Mouse (Mus musculus) cerebral cortex, adult 2 months (tissue): ENCODE data around the gene Dnajc27.

ENCODE experiments used
- WGBS: fragments of 180-500 bp; shearing (Covaris S2); methylation state at CpG from one replicate; pipeline ENCODE4 v1.1.7; 2018; 5-methylcytosine and 5-hydroxymethylcytosine counted together

Gene Dnajc27

GRCm38 (mm10) chr12:4082132-4083001 is at the start of gene Dnajc27:
TSS of gene Dnajc27 (plus strand) at chr12:4082583.
- WGBS: 4% methylated on average over 59 of the region's 59 CpGs

DNA sequence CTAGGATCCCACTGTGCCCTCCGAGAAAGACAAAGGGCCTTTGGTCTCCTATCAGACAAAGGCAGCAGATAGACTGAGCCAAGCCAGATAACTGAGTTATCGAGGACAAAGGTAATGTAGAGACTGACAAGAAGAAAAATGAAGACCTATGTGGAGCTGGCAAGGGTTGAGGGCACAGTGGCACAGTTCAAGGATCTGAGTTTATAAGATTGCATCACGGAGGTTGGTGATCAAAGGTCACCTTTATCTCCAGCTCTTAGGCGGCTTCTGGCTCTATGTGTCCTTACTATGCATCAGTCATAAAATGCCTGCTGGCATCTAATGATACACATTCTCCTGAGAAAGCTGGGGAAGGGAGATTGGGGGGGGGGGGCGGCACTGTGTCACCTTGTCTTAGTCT is 46.2 kb upstream of the Dnajc27 start:
- WGBS: 89% methylated on average over 5 of the region's 5 CpGs

DNA sequence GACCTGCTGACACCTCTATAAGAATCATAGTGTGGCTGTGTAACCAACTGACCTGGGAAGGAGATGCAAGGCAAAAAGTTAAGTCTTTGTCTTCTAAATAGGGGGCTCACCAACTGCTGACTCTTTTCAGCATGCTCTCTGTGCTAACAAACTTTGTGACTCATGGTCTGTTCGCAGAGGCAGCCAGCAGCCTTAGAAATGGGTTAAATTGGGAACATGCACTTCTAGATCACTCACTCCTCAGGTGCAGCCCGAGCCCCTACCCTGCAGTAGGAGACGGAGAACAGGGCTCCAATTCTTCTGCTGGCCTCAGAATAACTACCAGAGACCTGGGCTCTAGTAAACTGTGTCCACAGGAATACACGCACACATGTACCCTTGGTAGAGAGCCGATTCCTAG is 44.9 kb upstream of the Dnajc27 start:
- 12% methylated on average over 5 of the region's 5 CpGs for WGBS

- WGBS: under 1% methylated on average over 67 of the region's 78 CpGs
Measured at GRCm38 (mm10) chr12:4038061-4039041, 44.0 kb upstream of the Dnajc27 start, which contains the start of gene Efr3b. TSS of gene Efr3b (minus strand) at chr12:4038915.

DNA sequence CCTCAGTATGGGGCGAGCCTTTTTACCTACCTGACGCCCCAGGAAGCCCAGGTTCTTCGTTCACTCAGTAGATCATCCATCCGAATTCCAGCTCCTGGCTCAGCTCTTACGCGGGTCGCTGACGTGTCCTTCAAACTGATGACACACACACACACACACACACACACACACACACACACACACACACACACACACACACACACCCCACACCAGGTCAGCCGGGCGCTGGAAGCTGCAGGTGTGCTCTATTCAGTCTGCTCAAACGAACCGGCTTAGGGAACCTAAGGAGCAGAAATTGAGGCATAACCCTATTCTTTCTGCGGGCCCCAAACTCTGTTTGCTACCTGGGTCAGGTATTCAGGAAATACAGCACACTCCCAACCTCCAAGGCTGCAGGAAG is 43.3 kb upstream of the Dnajc27 start:
- WGBS: 4% methylated on average over 13 of the region's 13 CpGs

DNA sequence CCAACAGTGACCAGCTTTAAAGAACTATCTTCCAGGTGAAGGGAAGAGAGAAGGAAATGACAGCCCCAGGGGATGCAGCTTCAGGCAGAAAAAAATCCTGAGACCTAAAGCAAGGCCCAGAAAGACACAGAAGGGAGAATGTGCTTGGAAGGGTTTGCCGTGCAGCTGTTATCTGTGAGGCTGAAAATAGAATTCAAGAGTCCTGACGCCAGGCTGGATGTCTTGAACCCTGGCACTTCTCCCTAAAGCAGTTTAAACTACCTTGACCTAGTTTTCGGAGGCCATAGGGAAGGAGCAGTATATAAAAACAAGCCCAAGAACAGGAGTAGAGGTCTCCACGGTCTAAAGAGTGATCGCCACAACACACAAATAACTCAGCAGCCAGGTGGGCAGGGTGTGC is 40.0 kb upstream of the Dnajc27 start:
- WGBS: 72% methylated on average over 5 of the region's 5 CpGs

GRCm38 (mm10) chr12:4045992-4046391 is 36.4 kb upstream of the Dnajc27 start:
- WGBS: 84% methylated on average over 1 of the region's 1 CpGs

GRCm38 (mm10) chr12:4048031-4048430 is 34.4 kb upstream of the Dnajc27 start:
- 62% methylated on average over 6 of the region's 6 CpGs for WGBS

DNA sequence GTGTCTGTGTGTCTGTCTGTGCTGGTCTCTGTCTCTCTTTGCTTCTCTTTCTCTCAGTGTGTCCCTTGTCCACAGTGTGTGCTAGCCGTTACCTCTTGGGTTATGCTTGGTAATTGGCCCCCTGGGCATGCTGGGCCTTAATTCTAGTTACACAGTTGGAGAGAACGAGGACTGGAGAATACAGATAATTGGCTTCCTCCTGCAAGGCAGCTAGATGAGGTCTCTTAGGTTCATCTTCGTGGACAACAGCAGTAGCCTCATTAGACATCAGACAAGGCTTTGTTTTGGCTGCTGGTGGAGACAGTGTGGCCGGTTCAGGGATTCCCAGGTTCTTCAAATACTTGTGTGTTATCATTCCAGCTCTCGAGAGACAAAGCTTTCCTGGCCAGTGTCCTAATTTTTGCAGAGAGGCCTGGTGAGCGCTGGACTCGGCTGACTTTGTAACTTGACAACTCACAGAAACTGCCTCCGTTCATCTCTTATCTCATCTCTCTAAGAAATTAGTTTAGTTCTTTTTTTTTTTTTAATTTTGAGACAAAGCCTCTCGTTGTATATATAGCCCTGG is 31.4 kb upstream of the Dnajc27 start:
- 76% methylated on average over 9 of the region's 9 CpGs for WGBS

DNA sequence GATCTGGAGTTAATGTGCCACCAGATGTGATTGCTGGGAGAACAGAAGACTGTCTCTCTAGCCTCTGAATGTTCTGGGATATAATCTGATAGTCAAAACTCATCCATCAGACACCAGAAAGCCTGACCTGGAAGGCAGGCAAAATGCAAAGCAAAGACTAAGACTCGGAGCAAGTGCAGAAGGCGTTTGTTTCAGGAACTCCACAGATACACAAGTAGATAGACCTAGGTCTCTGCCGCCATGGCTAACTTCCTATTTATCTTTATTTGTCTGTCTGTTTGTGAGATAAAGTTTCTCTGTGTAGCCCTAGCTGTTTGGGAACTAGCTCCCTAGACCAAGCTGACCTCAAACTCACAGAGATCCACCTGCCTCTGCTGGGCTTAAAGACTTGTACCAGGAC is 28.7 kb upstream of the Dnajc27 start:
- WGBS: 85% methylated on average over 3 of the region's 3 CpGs

GRCm38 (mm10) chr12:4054845-4055244 is 27.5 kb upstream of the Dnajc27 start:
- 72% methylated on average over 4 of the region's 4 CpGs for WGBS

DNA sequence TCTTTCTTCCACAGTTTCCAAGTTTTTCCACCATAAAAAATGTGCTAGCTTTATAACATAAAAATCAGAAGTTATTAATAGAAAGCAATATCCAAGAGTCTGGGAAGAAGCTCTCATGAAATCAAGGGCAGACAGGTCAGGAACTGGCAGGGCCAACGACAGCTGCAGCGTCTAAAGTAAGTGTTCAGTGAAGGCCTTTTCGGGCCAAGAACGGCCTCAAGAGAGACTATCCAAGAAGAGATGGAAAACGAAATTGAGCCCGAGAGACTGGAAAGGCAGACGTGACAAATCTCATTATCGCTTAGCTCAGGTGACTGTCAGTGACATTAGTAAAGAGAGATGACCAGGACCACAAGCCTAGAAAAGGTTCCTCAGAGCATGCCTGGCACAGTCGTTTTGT is 24.1 kb upstream of the Dnajc27 start:
- WGBS: 82% methylated on average over 9 of the region's 9 CpGs

DNA sequence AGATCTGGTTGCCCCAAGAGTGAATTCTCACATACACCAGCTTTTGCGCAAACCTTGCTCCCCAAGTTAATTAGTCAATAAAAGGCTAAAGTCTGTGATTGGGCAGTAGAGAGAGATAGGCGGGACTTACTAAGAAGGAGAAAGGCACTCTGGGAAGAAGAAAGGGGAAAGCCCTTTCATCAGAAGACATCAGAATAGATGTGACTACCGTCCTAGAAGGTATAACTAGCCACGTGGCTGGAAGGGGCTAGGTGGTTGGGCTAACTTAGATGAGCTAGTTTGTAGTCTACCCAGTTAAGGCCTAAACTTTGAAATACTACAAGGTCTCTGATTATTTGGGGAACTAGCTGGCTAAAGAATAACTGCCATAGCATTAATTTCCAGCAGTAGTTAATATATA is 22.7 kb upstream of the Dnajc27 start:
- 93% methylated on average over 4 of the region's 4 CpGs for WGBS

DNA sequence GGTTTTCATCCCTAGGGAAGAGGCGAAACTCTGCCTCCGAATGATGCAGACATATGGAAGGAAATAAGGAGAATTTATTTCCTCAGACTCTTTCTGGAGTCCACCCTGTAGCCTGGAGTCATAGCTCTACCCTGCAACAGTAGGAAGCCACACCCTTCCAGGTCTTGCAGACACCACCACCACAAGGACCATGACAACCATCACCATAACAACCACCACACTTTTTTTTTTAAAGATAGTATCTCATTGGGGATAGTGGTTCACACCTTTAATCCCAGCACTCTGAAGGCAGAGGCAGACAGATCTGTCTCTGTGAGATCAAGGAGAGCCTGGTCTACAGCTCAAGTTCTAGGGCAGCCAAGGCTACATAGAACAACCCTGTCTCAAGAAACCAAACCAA is 16.9 kb upstream of the Dnajc27 start:
- 85% methylated on average over 2 of the region's 2 CpGs for WGBS

DNA sequence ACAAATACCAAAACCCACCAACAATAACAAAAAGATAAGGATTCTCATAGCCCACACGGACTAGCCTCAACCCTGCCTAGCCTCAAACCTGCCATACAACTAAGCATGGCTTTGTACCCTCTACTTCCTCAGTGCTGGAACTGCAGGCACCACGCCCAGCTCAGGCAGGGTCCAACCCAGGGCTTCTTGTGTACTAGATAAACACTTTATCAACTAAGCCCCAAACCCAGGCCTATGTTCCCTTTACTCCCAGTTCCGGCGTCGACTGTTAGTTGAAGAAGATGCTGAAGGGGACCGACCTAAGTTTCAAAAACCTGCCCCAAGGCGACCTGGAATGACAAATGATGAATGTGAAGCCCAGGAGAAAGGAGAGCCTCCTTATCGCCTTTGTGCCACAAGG is 16.4 kb upstream of the Dnajc27 start:
- WGBS: 90% methylated on average over 8 of the region's 8 CpGs

- 46% methylated on average over 6 of the region's 6 CpGs for WGBS
Measured at GRCm38 (mm10) chr12:4066681-4067459, 15.5 kb upstream of the Dnajc27 start.

DNA sequence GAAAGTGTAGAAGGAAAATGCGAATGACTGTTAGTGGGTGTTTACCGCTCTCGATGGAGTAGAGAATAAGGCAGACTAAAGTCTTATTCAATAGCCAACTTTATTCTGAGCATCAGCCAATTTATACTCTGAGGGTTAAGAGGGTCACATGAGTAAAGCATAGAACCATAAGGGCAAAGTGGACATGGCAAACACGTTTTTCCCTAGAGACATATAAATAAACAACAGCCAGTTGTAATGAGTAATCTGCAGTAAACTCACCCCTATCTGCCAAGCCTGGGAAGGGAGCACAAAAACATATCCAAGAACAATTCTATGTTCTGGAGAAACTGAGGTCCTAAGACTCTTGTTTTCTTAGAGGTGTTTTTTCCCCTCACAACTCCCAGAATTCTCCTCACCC is 13.8 kb upstream of the Dnajc27 start:
- WGBS: 60% methylated on average over 4 of the region's 4 CpGs

GRCm38 (mm10) chr12:4071671-4072070 is 10.7 kb upstream of the Dnajc27 start:
- WGBS: 64% methylated on average over 9 of the region's 9 CpGs

DNA sequence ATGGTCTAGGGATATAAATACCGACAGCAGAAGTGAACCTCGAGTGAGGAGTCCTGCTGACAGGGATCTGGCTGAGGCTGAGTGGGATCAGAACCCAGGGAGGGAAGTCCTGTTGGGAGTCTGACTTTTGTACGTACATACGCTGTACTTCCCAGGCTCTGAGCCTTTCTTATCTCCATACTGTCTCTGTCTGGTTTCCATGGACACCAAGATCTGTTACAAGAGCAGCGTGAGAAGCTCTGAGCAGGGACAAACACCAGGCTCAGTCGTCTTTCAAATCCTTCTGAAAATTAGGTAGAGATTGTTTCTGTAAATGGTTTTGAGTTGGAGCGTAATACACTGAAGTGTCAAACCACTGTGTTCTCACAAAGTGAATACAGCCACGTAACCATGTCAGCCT is 7.0 kb upstream of the Dnajc27 start:
- 44% methylated on average over 8 of the region's 8 CpGs for WGBS

DNA sequence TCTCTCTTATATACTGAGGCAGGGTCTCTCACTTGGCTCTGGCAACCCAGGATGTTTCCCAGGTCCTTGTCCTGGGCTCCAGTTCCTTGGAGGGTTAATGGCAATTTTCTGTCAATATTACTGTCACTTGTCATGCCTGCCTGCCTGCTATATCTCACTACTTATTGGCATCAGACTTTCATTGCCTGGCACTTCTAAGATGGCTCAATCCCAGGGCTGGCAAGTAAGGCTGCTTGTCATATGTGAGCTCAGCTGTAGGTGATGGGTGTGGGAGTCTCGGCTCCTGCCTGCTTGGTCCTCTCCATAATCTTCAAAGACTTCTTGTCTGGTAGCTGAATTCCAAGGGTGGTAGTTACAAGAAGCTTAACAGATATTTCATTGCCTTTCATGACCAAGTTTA is 4.3 kb upstream of the Dnajc27 start:
- WGBS: 30% methylated on average over 1 of the region's 1 CpGs

GRCm38 (mm10) chr12:4080311-4080710 is 2.1 kb upstream of the Dnajc27 start:
- WGBS: 0% methylated on average over 2 of the region's 2 CpGs
